Mouse (Mus musculus): ENCODE data around the gene Mcm3ap.
A peak's percentile ranks its signal among the peaks of the same experiment; 100 is the strongest.

Mcm3ap gene

GRCm38 (mm10) chr10:76495501-76495900, 26.8 kb downstream of the Mcm3ap start:
- no peak for DNase-seq (ENCODE audit: low read depth, low spot score)

- peak; percentile 61 for DNase-seq (ENCODE audit: low read depth, low spot score)
Observed at GRCm38 (mm10) chr10:76496366-76496765, 27.6 kb downstream of the Mcm3ap start.

- no peak for DNase-seq (ENCODE audit: low read depth, low spot score)
Observed at GRCm38 (mm10) chr10:76497522-76497921, 28.8 kb downstream of the Mcm3ap start.

- DNase-seq (ENCODE audit: low read depth, low spot score), result no peak
Observed at GRCm38 (mm10) chr10:76504271-76504943, 35.7 kb downstream of the Mcm3ap start.

- no peak for DNase-seq (ENCODE audit: low read depth, low spot score)
Observed at GRCm38 (mm10) chr10:76505865-76506264, 37.1 kb downstream of the Mcm3ap start.

- DNase-seq (ENCODE audit: low read depth, low spot score), result peak; percentile 69
Observed at GRCm38 (mm10) chr10:76512965-76513583, 44.3 kb downstream of the Mcm3ap start.

GRCm38 (mm10) chr10:76530922-76531321, 62.2 kb downstream of the Mcm3ap start:
- no peak for DNase-seq (ENCODE audit: low read depth, low spot score)

- peak; percentile 99 for DNase-seq (ENCODE audit: low read depth, low spot score)
Observed at GRCm38 (mm10) chr10:76531375-76531774, 62.6 kb downstream of the Mcm3ap start, which contains the start of gene Lss. Gene Lss, plus strand, starts transcription at chr10:76531588.

GRCm38 (mm10) chr10:76531828-76532227, 63.1 kb downstream of the Mcm3ap start:
- peak; percentile 10 for DNase-seq (ENCODE audit: low read depth, low spot score)

- no peak for DNase-seq (ENCODE audit: low read depth, low spot score)
Observed at GRCm38 (mm10) chr10:76535526-76535925, 66.8 kb downstream of the Mcm3ap start.

- no peak for DNase-seq (ENCODE audit: low read depth, low spot score)
Observed at GRCm38 (mm10) chr10:76537619-76538018, 68.9 kb downstream of the Mcm3ap start.

GRCm38 (mm10) chr10:76541336-76542085, 72.8 kb downstream of the Mcm3ap start:
- no peak for DNase-seq (ENCODE audit: low read depth, low spot score)

GRCm38 (mm10) chr10:76542636-76543375, 74.1 kb downstream of the Mcm3ap start:
- no peak for DNase-seq (ENCODE audit: low read depth, low spot score)

- no peak for DNase-seq (ENCODE audit: low read depth, low spot score)
Observed at GRCm38 (mm10) chr10:76546566-76546965, 77.8 kb downstream of the Mcm3ap start.

- DNase-seq (ENCODE audit: low read depth, low spot score), result no peak
Observed at GRCm38 (mm10) chr10:76548218-76548617, 79.5 kb downstream of the Mcm3ap start.

- peak; percentile 12 for DNase-seq (ENCODE audit: low read depth, low spot score)
Observed at GRCm38 (mm10) chr10:76550458-76550857, 81.7 kb downstream of the Mcm3ap start.

- no peak for DNase-seq (ENCODE audit: low read depth, low spot score)
Observed at GRCm38 (mm10) chr10:76551556-76551955, 82.8 kb downstream of the Mcm3ap start.

GRCm38 (mm10) chr10:76554061-76554460, 85.3 kb downstream of the Mcm3ap start:
- no peak for DNase-seq (ENCODE audit: low read depth, low spot score)

- no peak for DNase-seq (ENCODE audit: low read depth, low spot score)
Observed at GRCm38 (mm10) chr10:76561972-76562371, 93.2 kb downstream of the Mcm3ap start, which contains the start of gene Spatc1l. Gene Spatc1l, plus strand, starts transcription at chr10:76562272.
